Mouse (Mus musculus) kidney, adult 2 months (tissue): ENCODE data around the gene Tesc. TPM values are rescaled to one million over a fixed set of nuclear protein-coding genes. Genes with fewer than 3 reads are reported as not detected.
A peak's percentile ranks its signal among the peaks of the same experiment; 100 is the strongest.

ENCODE experiments used
- DNase-seq: peaks from one replicate; pipeline ENCODE4 v3.0.0; 2021
- H3K27ac ChIP-seq: fragments of 200-500 bp; 2 replicates; pipeline ENCODE4 v1.5.1; 2012; ENCODE audit warnings: low read depth, low read length, control low read depth, inconsistent platforms; ENCODE audit not compliant: insufficient read depth
- H3K27me3 ChIP-seq: fragments of 200-500 bp; replicated peaks from 2 replicates; pipeline ENCODE4 v1.6.1; 2012; ENCODE audit warnings: mild to moderate bottlenecking, moderate library complexity, low read length, inconsistent platforms; ENCODE audit not compliant: control insufficient read depth, insufficient read depth
- H3K36me3 ChIP-seq: fragments of 200-500 bp; 2 replicates; pipeline ENCODE4 v1.6.1; 2012; ENCODE audit warnings: mild to moderate bottlenecking, moderate library complexity, low read length, inconsistent platforms; ENCODE audit not compliant: control insufficient read depth, insufficient read depth
- H3K4me1 ChIP-seq: fragments of 200-500 bp; 2 replicates; pipeline ENCODE4 v1.6.1; 2011; ENCODE audit warnings: low read length; ENCODE audit not compliant: control insufficient read depth, insufficient read depth
- H3K4me3 ChIP-seq: fragments of 200-500 bp; 2 replicates; pipeline ENCODE4 v1.5.1; 2011; ENCODE audit warnings: mild to moderate bottlenecking, low read depth, low read length, control low read depth; ENCODE audit not compliant: insufficient read depth
- CTCF ChIP-seq: fragments of 200-500 bp; conservative IDR thresholded peaks from 2 replicates; pipeline ENCODE4 v1.5.1; 2011; ENCODE audit warnings: low read depth, mild to moderate bottlenecking, control low read depth, low read length, moderate library complexity, mixed read lengths; ENCODE audit not compliant: insufficient read depth, insufficient read length
- POLR2A ChIP-seq: fragments of 200-500 bp; IDR thresholded peaks from one replicate; pipeline ENCODE4 v1.6.1; 2011; ENCODE audit warnings: low read depth, low read length, control low read depth
- WGBS: fragments of 180-500 bp; shearing (Covaris S2); methylation state at CpG from one replicate; pipeline ENCODE4 v1.1.7; 2018; 5-methylcytosine and 5-hydroxymethylcytosine counted together
- polyA plus RNA-seq: library from polyadenylated mRNA; depleted of rRNA; stranded (reverse); fragments of >200 nt; gene quantifications from 2 replicates; pipeline ENCODE4 v1.2.3, GENCODE M21; 2012

Tesc gene
- polyA plus RNA-seq, 1 experiment, result 33.3 TPM

GRCm38 (mm10) chr5:118026343-118026742 lies 1.2 kb upstream of the Tesc start:
- no peak for TF ChIP-seq POLR2A
- no peak for TF ChIP-seq CTCF
- 25% methylated on average over 13 of the region's 13 CpGs for WGBS
- Histone ChIP-seq H3K27me3 (no peaks in the 10 kb centered on the region), H3K36me3 (no peaks in the 10 kb centered on the region), H3K4me1 (no peaks in the 10 kb centered on the region), H3K4me3 (no peak overlapping the region), H3K27ac (no peak overlapping the region)
- DNase-seq, result no peak

- Histone ChIP-seq H3K27me3 (no peaks in the 10 kb centered on the region), H3K27ac (no peak overlapping the region), H3K4me1 (no peaks in the 10 kb centered on the region), H3K4me3 (peak overlapping the region; percentile 57; the same call in 1 of the 2 replicates), H3K36me3 (no peaks in the 10 kb centered on the region)
- WGBS, result 8% methylated on average over 39 of the region's 39 CpGs
- no peak for DNase-seq
- no peak for TF ChIP-seq CTCF
- TF ChIP-seq POLR2A, result no peak
Measured at GRCm38 (mm10) chr5:118027101-118027697, 344 bp upstream of the Tesc start.

- no peaks in the 10 kb centered on the region for H3K36me3 ChIP-seq
- DNase-seq, result peak; percentile 37
- H3K4me3 ChIP-seq, result peak overlapping the region; percentile 57
- H3K4me1 ChIP-seq, result no peaks in the 10 kb centered on the region
- H3K27me3 ChIP-seq, result no peaks in the 10 kb centered on the region
- 1% methylated on average over 76 of the region's 79 CpGs for WGBS
- H3K27ac ChIP-seq, result no peak overlapping the region
- TF ChIP-seq POLR2A (no peak), CTCF (no peak)
Measured at GRCm38 (mm10) chr5:118028191-118029034, 870 bp downstream of the Tesc start.

- 8% methylated on average over 12 of the region's 12 CpGs for WGBS
- H3K4me1 ChIP-seq, result no peaks in the 10 kb centered on the region
- no peaks in the 10 kb centered on the region for H3K27me3 ChIP-seq
- DNase-seq, result no peak
- H3K36me3 ChIP-seq, result no peaks in the 10 kb centered on the region
- TF ChIP-seq POLR2A (no peak), CTCF (no peak)
- no peak overlapping the region for H3K27ac ChIP-seq
- peak overlapping the region; percentile 57 for H3K4me3 ChIP-seq
Measured at GRCm38 (mm10) chr5:118029035-118029408, 1.5 kb downstream of the Tesc start.

GRCm38 (mm10) chr5:118029420-118029819 lies 1.9 kb downstream of the Tesc start:
- WGBS, result 8% methylated on average over 10 of the region's 10 CpGs
- no peak overlapping the region for H3K27ac ChIP-seq
- H3K4me3 ChIP-seq, result no peak overlapping the region
- H3K36me3 ChIP-seq, result no peaks in the 10 kb centered on the region
- no peaks in the 10 kb centered on the region for H3K27me3 ChIP-seq
- TF ChIP-seq CTCF (no peak), POLR2A (no peak)
- H3K4me1 ChIP-seq, result no peaks in the 10 kb centered on the region
- no peak for DNase-seq

GRCm38 (mm10) chr5:118030022-118030675 lies 2.6 kb downstream of the Tesc start:
- Histone ChIP-seq H3K4me1 (no peaks in the 10 kb centered on the region), H3K4me3 (no peak overlapping the region), H3K27ac (no peak overlapping the region), H3K27me3 (no peaks in the 10 kb centered on the region), H3K36me3 (no peaks in the 10 kb centered on the region)
- TF ChIP-seq POLR2A (no peak), CTCF (no peak)
- WGBS, result 92% methylated on average over 9 of the region's 9 CpGs
- DNase-seq, result no peak

- no peak overlapping the region for H3K27ac ChIP-seq
- TF ChIP-seq CTCF, result no peak
- no peak for TF ChIP-seq POLR2A
- 51% methylated on average over 5 of the region's 5 CpGs for WGBS
- no peaks in the 10 kb centered on the region for H3K27me3 ChIP-seq
- no peak for DNase-seq
- no peak overlapping the region for H3K4me3 ChIP-seq
- H3K4me1 ChIP-seq, result no peaks in the 10 kb centered on the region
- H3K36me3 ChIP-seq, result no peaks in the 10 kb centered on the region
Measured at GRCm38 (mm10) chr5:118031059-118031458, 3.5 kb downstream of the Tesc start.
